Mouse (Mus musculus) kidney, postnatal 36 days (tissue): ENCODE results near the gene Plekha4.

Experiments used
- DNase-seq, 2 experiments: peaks; one replicate each; pipeline ENCODE4 v3.0.0; 2021 to 2022; ENCODE audit warnings: mixed read lengths in 2 of 2

Gene Plekha4

DNA sequence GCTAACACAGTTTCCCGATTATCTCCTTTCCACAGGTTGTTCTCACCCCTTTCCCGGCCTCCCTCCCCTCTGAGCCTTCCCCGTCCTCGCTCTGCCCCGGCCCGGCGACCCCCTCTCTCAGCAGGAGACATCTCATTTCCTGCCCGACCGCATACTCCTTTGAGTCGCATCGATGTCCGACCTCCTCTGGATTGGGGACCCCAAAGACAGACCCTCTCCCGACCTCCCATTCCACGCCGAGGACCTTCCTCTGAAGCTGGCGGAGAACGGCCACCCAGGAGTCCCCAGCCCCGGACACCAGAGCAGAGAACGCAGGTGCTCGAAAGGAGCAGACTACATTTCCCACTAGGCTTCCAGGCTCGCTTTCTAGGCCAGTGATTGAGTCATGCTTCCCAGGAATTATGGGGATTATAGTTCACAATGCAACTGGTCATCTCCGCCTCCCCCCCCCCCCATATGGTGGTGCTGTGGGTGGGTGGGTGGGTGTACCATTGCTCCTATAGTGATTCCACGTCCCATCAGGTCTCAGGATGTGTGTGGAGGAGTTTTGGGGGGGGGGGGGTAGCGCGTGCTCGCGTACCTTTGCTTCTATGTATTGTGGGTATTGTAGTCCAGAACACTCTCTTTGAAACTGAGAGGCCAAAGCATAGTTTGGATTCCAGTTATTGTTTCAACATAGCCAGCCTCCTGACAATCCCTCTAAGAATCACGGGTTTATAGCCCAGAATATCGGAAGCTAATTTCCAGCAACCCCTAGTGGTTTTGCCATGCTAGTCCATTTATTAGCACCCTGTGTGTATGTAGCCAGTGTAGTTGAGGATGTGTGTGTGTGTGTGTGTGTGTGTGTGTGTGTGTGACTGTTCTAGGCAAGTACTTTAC lies 12.3 kb downstream of the Plekha4 start:
- DNase-seq = peak; percentile 71 to 76

DNA sequence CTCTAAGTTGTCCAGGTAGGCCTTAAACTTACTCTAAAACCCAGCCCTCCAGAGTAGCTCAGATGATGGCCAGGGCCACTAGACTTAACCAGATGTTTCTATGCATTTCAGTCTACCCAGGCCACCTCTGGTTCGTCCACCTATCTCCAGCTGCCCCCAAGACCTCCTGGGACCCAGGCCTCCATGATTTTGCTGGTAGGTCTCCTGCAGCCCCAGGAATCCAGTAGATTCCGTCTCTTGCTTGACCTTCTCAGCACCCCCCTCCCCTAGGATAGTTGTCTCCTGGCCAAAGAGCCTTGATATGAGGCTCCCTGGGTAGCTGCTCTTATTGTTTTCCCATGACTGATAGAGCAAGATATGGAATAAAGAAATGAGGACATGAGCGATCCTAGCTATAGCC lies 13.0 kb downstream of the Plekha4 start:
- no peak for DNase-seq

DNA sequence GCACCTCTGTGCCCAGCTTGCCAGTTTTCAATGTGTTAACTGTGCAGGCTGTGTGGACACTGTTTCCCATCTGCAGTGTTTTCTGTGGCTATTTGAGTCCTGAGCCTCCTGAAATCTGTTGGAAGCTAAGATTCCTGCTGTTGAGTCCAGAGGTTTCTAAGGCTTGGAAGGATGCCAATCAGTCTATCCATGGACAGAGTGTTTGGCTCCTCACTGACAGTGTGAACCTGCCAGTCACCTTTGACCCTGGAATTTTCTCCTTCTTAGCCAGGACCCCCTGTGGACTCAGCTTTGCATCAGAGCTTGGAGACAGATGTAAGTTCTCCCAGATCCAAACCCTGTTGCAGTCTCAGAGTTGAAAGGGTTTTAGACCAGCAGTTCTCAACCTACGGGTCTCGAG lies 14.1 kb downstream of the Plekha4 start:
- peak; percentile 53 to 61 for DNase-seq

DNA sequence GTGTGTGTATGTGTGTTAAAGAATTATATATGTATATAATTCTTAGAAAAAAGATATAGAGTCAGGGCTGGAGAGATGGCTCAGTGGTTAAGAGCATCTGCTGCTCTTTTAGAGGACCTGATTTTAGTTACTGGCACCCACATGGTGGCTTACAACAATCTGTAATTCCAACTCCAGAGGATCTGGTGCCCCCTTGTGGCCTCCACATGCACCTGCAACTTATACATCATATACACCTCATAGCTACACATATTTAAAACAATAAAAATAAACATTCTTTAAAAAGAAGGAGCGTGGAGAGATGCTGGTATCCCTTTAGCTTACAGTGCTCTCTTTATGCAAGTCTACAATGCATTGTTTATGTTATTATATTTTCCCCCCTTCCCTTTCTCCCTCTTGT lies 18.4 kb downstream of the Plekha4 start:
- DNase-seq = no peak

DNA sequence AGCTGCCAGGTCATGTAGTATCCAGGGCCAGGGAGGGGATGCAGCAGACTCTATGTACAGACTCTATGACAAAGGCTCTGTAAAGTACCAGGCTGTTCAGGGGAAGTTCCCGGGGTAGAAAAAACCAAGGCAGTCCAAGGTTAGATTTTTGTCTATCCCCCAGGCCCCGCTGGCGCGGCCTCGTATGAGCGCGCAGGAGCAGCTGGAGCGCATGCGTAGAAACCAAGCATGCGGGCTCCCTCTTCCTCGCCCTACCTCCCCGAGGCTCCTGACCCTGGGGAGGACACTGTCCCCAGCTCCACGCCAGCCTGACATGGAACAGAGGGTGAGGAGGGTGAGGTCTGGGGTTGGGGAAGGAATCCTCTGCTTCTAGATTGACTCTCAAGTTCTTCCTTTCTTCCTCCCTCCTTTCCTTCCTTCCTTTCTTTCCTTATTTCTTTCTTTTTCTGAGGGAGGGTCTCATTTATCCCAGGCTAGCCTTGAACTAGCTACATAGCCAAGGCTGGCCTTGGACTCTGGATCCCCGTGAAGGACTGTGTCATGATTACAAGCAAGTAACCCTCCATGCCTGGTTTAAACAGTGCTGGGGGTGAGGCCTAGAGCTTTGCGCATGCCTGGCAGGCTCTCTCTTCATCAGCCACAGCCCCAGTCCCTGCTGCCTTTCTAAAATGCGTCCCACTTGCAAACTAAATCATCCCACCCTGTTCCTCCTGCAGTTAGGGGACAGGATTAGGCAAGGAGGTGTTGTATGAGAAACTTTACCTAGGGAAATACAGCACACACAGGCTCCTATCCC lies 23.7 kb downstream of the Plekha4 start:
- DNase-seq = no peak

DNA sequence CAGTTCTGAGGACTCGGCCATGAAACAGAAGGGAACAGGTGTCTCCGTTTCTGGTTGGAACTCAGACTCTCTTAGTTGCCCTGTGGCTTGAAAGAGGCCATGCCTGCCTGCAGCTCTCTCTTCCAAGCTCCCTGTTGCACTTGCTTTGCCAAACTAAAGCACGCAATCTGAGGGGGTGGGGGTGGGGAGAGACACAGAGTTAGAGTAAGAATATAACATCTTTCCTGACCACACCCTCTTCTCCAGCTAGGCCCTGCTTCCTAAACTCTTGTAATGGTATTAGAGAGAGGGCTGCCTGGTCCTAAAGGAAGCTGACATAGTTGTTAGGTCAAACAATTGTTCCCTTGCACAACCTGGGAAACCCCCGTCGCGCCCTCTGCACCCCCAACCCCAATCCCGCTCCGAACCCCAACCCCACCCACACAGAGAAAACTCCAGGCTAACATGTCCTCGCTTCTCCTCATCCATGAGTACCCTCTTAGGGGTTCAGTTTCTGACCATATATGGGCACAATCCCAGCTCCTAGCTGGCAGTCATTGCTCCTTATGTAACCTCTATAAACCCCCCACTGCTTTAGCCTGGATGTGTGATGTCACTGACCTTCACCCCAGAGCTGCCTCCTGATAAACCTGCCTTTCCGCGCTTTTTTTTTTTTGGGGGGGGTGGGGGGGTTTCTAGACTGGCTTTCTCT lies 24.8 kb downstream of the Plekha4 start:
- DNase-seq = no peak

DNA sequence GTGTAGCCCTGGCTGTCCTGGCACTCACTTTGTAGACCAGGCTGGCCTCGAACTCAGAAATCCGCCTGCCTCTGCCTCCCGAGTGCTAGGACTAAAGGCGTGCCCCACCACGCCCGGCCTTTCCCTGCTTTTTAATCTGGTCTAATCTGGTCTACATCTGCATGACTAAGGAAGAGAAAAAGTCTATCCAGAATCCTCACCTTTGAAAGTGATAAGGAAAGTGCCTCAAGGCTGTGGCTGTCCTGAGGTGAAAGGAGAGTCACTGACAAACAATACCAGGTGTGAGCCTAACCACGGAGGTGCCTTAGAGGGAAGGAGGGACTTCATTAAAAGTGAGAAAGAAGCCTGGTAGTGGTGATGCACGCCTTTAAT lies 25.4 kb downstream of the Plekha4 start:
- no peak for DNase-seq

DNA sequence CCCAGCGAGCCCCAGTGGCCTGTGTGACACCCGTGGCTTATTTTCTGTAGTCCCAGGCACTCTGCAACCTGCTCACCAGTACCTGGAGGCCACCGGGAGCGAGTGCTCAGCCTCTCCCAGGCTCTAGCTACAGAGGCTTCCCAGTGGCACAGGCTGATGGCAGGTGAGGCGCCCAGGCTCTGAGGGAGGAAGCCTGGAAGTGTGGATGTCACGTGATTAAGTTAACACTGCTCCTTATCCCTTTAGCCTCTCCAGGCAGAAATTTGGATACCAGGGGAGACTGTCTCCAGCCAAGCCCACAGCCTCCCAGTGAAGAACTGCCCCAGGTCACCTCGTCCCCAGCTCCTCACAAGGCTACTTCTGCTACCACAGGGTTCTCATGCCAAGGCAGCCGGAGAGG lies 27.4 kb downstream of the Plekha4 start:
- DNase-seq = no peak

DNA sequence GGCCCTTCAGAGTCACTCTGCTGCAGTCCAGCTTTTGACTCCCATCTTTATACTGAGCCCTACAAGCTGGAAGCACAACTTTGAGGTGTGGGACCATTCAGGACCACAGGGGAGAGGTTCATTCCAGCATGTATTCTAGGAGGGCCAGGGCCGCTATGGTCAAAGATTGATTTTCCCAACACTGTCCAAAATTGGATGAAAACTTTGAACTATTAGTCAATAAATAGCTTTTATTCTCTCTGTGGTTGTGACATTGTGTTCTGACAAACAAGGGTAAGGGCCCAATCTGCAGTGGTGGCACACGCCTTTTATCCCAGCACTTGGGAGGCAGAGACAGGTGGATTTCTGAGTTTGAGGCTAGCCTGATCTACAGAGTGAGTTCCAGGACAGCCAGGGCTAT lies 27.9 kb downstream of the Plekha4 start:
- DNase-seq = no peak

DNA sequence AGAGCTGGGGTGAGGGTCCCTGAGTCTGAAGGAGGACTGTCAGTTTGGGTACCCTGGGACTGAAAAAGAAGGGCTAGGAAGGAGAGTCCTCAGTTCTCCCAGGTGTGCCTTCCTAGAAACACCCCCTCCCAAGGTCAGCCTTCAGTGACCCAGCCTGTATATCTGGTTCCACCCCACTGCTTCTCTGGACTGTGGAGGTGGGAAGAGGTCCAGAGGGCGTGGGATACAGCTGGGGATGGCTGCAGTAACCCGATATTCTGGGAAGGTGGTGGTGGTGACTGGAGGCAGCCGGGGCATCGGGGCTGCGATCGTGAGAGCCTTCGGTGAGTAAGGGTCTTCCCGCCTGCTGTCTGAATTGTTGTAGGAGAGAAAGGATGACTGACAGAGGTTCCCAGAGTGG lies 28.6 kb downstream of the Plekha4 start, which contains the start of gene Hsd17b14:
TSS of gene Hsd17b14 (plus strand) at position 150 of the 400 bp plus-strand sequence.
- DNase-seq = peak in 1 of 2 experiments; percentile 46

DNA sequence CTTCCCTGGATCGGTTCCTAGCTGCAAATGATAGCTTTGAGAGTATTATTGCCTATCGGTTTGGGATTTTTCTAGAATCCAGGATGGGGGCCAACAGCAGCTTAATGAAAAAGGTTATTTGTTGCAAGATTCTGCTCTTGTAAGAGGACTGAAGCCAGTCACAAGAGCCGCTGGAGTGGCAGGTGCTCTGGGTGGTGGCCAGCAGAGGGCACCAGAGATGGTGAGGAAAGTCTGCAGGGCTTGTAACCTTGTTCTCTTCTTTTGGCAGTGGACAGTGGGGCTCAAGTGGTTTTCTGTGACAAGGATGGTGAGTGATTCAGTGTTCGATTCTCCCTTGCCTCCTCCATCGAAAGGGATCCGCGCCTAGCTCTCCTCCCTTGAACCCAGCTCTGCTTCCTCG lies 29.7 kb downstream of the Plekha4 start:
- DNase-seq = peak; percentile 85 to 94

DNA sequence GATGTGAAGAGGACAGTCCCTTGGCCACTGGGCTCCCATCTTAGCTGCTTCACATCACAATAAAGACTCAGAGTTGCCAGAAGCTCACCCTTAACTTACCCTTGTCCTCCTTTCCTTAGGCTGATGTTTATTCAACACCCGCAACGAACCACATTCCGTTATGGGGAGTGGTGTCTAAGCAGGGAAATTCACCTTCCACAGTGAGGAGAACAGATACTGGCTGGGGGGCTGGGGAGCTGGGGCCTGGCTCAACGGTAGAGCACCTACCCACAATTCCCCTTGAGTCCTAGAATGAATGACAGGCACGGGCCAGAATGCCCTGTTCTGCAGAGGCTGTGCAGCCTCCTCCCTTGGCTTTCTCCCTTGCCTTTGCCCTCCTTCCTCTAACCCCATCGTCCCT lies 32.8 kb downstream of the Plekha4 start:
- no peak for DNase-seq

DNA sequence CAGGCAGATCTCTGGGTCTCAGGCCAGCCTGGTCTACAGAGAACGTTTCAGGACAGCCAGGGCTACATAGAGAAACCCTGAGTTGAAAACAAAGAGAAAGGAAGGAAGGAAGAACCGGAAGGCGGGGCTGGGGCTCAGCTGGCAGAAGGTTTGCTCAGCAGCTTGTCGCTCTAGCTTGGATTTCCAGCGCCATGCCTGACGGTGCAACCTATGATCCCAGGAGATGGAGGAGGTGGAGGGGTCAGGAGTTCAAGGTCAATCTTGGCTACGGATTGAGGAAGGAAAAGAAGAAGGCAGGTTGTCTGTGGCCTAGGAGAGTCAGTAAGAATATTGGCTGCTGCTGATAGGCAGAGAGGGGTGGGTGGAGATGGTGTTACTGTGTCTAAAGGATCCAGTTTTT lies 34.1 kb downstream of the Plekha4 start:
- DNase-seq = no peak

DNA sequence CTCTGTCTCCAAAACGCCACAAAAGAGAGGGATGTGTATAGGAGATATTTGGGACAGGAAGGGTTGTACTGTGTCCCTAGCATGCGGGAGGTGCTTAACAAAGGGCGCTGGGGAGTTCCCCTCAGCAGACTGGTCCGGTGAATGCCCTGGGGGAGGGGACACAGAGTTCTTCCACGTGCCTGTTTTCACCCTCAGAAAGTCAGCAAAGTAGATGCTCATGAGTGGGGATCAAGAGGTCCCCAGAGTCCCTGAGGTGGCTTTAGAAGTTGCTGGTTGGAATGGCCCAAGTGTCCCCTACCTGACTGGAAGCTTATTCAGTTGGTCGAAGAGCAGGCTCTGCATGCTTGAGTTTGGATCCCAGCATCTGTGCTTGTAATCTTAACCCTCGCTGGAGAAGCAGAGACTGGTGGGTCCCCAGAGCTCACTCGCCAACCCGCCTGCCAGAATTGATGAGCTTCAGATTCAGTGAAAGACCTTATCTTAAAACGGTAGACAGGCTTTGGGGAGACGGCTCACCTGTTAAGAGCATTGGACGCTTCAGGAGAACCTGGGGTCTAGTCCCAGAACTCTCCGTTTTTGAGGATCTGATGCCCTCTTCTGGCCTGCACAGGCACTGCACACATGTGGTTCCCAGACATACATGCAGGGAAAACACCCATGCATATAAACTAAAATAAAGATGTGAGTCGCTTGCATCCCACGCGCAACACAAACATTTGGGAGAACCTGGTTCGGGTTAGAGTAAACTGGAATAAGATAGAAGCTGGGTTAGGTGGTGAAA lies 34.9 kb downstream of the Plekha4 start:
- DNase-seq = peak; percentile 77 to 89

DNA sequence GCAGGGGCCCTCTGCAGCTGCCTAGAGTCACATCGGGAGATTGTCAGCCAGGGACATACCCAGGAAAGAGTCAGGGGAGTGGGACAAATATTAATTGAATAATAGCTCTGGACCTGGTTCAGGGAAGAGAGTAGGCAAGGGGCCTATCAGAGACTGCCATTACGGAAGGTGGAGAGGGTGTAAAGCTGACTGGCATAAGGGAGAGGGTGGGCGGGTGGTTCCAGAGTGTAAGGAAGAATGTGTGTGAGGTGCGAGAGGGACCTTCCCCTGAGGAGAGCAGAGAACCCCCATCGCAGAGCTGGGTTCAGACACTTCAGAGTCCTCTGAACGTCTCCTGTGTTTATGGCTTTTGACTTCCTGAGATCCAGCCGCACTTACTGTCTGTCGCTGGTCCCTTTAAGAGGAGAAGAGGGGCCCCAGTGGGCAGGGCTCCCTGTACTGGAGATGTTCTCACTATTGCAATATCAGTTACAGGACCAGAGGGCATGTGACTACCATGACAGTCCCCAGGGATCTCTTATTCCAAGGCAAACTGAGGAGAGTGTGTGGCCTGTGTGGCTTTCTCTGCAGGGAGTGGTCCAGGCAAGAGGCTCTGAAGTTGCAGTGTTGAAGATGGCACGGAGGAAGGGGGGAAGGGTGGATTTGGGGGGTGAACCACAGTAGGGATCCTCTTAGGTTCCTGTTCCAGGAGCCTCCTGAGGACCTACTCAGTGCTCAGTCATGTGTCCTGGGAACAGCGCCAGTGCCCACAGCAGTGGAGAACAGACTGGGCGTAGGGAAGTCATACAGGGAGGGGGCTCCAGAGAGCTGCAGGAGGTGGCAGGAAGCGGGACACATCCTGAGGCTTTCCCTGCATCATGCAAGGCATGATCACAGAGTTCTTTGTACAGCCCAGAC lies 35.7 kb downstream of the Plekha4 start:
- DNase-seq = no peak

DNA sequence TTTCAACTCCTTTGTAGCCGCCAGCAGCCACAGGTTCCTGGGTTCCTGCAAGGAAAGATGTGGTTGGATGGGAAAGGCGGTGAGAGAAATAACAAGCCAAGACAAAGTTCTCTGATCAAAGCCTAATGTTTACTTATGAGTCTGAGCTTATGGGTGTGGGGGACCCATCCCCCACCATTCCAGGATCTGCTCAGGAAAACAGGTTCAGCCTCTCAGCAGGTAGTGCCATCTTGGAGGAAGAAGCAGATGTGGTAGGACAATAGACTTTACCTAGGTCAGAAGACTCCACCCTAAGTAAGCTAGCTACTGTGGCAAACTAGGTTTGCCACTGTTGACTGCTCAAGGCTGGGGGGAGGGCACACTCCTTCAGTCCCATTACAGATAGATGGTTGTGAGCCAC lies 38.7 kb downstream of the Plekha4 start:
- DNase-seq = no peak

DNA sequence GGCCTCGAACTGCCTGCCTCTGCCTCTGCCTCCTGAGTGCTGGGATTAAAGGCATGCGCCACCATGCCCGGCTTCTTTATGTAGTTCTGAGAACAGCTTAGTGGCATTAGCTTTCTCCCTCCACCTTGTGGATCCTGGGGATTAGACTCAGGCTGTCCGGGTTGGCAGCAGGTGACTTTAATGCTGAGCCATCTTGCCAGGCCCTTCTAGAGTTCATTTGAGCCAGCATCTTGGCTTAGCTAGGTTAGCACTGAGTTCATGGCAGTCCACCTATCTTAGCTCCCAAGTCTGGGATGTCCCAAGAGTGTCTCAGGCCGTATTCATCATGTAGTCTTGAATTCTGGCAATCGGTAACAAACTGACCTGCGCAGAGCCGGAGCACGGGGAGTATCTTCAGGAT lies 39.3 kb downstream of the Plekha4 start:
- DNase-seq = no peak

DNA sequence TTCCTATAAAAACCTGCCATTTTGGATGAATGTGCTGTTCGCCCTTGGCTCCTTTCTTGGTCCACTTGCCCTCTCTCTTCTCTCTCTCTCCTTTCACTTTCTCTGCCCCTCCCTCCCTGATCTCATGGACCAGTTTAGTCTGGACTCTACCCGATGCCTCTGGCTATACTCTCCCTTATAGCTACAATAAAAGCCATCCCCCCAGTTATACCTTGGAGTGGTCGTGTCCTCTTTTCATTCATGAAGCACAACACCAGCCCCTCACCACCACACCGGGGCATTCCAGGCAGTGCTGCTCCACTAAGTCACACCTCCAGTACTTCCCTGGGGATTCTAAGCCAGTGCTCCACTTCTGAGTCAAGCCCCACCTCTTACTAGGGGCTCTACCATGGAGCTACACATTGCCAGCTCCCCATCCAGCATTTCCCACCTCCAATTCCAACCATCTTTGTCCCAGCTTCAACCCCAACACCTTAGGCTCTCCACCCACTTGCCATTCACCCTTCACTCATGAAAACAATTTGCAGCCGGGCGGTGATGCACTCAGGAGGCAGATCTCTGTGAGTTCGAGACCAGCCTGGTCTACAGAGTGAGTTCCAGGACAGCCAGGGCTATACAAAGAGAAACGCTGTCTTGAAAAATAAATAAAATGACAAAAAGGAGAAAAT lies 41.1 kb downstream of the Plekha4 start:
- no peak for DNase-seq

DNA sequence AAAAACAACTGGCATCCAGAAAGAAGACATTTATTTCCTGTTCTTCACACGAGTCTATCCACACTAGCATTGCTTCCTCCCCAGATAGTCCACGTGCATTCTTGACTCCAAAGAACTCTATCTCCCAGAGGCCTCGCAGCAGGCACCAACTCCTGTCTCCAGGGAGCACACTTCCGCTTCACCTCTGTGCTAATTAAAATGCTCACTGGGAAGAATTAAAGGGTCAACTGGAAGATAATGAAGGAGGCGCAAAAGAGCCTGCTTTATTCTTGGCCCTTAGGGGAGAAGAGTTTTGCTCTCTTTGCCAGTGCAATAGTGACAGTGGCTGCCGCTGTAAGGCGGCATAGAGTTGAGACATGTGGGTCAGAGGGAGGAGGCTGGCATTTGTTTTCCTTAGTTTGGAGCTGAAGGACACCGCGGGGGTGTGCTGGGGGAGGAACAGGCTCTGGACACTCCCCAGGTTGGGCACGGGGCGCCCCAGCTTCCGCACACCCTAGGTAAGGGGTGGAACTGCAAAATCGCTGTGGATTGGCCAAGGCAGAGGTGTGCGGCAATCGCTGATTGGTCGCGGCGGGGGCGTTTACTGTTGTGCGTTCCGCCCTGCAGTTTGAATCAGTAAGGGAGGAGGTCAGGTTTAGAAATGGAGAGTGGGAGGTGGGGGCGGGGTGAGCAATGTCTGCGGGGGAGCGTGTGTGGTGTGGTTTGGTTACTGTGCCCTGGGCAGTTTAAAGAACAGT lies 41.8 kb downstream of the Plekha4 start:
- peak; percentile 97 to 98 for DNase-seq
